Mouse (Mus musculus): ENCODE measurements around the gene Rbfox1.
A peak's percentile ranks its signal among the peaks of the same experiment; 100 is the strongest.

The Rbfox1 gene

GRCm38 (mm10) chr16:7036988-7037387 is 1151.8 kb downstream of the Rbfox1 start:
- DNase-seq (ENCODE audit: low spot score in 2 of 2), result no peak

DNA sequence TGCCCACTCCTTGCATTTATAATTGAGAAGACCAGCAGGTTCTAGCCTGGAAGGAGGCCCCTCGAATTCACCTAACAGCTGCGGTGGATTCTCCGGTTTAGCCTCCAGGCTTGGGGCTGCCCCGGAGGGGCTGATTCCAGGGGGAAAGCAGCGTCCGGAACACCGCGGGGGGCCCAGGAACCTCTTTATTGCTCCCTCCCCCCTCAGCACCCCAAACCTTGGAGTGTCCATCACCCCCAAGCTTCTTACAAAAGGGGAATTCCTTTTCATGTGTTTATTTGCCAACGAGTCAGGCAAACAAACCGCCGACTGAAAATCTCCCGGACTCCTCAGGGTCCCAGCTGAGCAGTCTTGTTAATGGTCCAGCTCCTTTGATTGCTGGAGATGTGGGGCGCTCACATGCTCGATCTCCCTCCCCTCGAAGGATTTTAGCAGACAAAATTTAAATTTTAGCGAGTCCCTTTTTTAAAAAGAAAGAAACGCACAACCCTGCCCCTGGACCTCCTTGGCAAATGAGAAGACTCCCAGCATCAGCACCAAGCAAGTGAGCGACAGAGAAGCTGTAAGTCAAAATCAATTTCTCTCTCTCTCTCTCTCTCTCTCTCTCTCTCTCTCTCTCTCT is 1153.6 kb downstream of the Rbfox1 start:
- DNase-seq (ENCODE audit: low spot score in 2 of 2), result no peak

DNA sequence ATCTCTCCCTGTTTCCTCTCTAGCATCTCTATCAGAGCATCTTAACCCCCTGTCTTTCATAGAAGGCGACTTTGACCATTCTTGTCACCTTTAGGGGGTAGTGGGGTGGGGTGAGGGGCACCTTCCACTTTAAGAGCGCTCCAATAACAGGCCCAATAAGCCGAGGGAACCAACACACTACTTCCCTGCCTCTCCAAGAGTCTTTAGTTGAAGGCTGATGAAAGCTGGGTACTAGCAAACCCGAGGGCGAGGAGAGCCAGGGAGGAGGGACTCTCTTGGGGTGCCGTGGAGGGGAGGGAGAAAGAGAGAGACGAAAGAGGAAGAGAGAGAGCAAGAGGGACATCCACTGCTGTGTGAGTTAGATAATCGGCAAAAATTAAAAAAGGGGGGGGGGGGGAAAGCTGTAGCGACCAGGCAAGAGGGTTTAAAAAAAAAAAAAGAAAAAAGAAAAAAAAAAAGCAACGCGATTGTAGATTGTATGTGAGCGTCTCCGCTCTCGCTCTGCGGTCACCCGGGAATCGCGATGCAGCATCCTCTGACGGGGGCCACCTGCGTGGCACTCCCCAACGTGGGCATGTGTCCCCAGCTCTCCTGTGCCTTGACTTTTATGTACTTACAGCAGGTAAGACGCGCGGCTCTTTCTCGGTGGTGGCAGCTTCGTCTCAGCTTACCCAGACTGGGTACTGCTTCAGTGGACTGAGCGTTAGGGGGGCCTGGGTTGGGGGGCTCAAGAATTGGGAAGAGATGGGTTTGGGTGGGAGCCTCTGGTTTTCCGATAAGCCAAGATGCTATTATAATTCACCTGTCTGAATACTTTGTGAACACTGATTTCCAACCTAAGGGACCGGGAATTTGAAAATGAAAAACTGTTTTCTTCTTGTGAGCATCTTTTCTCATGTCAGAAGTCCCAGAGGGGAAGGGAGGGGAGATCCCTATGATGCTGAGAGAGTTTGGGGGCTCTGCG is 1154.5 kb downstream of the Rbfox1 start:
- DNase-seq (ENCODE audit: low spot score in 2 of 2), result no peak

DNA sequence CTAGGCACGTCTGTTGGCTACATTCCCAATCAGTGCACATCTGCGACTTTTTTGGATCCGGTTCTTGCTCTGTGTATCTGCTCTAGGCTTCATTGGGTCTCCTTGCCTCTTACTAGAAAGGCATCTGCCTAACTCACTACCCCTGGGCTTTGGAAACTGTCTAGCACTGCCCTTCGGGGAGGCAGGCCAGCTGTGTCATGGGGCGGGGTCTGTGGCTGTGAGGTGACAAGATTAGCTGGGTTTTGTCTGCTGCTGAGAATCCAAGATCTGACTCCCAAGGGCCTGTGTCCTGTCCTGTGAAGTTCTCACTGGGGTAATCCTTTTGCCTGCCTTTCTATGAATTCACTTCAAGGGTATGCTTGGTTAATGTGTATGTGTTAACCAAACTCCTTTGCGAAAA is 1155.5 kb downstream of the Rbfox1 start:
- DNase-seq (ENCODE audit: low spot score in 2 of 2), result no peak

DNA sequence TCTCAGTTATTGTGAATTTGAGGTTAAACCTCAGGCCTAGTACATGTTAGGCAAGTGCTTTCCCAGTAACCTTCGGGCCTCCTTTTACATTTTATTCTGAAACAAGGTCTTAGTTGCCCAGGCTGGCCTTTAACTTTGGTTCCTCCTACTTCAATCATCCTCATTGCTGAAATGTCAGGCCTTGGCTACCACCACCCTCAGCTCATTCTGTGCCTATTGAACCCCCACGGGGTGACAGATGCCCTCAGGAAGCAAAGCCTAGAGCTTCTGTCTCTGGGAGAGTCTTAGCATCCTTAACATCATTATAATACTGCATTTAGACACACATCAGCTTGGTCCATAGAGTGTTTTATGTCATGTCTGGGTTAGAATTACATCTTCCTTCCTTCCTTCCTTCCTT is 1162.3 kb downstream of the Rbfox1 start:
- no peak for DNase-seq (ENCODE audit: low spot score in 2 of 2)

- DNase-seq (ENCODE audit: low spot score in 2 of 2), result peak in 1 of 2 experiments; percentile 42
Measured at GRCm38 (mm10) chr16:7049162-7049971, 1164.2 kb downstream of the Rbfox1 start.

DNA sequence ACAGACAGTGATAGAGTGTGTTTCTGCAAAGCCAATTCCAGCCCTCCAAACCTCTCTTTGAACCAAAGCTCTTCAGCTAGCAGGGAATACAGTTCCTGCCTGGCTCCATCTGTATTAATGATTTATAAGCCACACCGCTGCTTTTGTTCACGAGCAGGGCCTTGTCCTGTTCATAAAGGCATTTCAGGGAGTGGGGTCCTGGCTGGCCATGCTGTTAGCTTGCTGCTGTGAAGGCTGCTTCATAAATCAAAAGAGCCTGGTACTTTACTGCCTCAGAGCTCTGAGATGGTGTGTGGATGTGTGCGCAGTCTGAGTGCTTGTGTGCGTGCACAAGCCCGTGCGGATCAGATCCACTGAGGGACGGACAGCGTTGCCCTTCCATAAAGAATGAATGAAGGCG is 1165.8 kb downstream of the Rbfox1 start:
- no peak for DNase-seq (ENCODE audit: low spot score in 2 of 2)

GRCm38 (mm10) chr16:7051991-7052390 is 1166.8 kb downstream of the Rbfox1 start:
- no peak for DNase-seq (ENCODE audit: low spot score in 2 of 2)

GRCm38 (mm10) chr16:7052408-7052807 is 1167.3 kb downstream of the Rbfox1 start:
- DNase-seq (ENCODE audit: low spot score in 2 of 2), result no peak

- DNase-seq (ENCODE audit: low spot score in 2 of 2), result no peak
Measured at GRCm38 (mm10) chr16:7057789-7058188, 1172.6 kb downstream of the Rbfox1 start.

- DNase-seq (ENCODE audit: low spot score in 2 of 2), result no peak
Measured at GRCm38 (mm10) chr16:7058556-7058955, 1173.4 kb downstream of the Rbfox1 start.

GRCm38 (mm10) chr16:7059596-7059995 is 1174.4 kb downstream of the Rbfox1 start:
- DNase-seq (ENCODE audit: low spot score in 2 of 2), result no peak

DNA sequence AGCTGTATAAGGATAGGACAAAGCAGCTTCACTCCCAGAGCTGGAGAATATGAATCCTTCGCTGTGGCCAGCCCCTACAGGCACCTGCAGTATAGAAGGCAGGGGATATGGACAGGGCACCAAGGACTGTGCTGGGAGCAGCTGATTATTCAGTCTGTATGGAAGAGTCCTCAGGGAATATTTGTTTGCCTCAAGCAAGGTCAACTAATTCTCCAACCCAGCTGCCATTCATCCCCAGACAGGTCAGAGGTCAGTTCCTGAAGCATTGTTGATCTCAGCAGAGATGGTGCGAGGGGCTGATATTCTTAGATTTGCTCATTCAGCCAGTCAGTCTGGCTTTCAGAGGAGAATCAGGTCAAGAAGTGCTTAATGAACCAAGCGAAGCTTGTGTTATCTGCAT is 1175.7 kb downstream of the Rbfox1 start:
- DNase-seq (ENCODE audit: low spot score in 2 of 2), result no peak

GRCm38 (mm10) chr16:7062512-7062911 is 1177.4 kb downstream of the Rbfox1 start:
- no peak for DNase-seq (ENCODE audit: low spot score in 2 of 2)

DNA sequence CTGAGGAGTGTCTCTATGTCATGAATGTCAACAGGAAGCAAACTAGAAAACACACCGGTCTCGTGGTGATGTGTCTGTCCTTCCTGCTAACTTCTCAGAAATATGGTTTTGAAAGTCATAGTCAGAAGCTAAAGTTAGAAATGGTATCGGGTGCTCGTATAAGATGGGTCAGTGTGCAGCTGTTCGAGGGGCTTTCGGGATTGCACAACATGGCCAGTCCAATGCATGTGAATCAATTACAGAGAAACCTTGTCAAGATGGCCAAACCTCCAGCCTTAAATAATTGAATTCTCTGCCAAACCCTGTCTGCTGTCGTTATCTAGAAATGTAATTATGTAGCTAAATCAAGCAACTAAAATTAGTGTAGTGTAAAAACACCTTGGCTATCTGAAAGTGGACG is 1182.0 kb downstream of the Rbfox1 start:
- no peak for DNase-seq (ENCODE audit: low spot score in 2 of 2)

DNA sequence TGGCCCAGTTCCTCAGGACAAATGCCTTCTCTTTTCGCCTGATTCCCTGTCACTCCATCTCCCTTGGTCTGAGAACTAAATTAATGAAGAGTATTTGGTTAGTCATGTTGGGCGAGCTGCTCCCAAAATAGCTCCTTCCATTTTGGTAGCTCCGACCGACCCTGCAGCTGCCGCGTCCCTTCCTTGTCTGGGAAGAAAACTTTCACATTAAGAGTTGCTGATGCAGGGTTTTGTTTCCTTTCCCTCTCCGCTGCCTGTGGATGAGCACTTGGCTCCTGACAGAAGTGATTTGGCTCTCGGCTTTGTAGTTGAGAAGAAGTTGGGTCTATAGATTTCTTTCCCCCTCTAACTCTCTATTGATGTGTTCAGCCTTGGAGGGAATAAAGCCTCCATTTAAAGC is 1184.4 kb downstream of the Rbfox1 start:
- DNase-seq (ENCODE audit: low spot score in 2 of 2), result no peak

- no peak for DNase-seq (ENCODE audit: low spot score in 2 of 2)
Measured at GRCm38 (mm10) chr16:7074786-7075185, 1189.6 kb downstream of the Rbfox1 start.

GRCm38 (mm10) chr16:7075749-7076148 is 1190.6 kb downstream of the Rbfox1 start:
- no peak for DNase-seq (ENCODE audit: low spot score in 2 of 2)

- DNase-seq (ENCODE audit: low spot score in 2 of 2), result no peak
Measured at GRCm38 (mm10) chr16:7076305-7076704, 1191.2 kb downstream of the Rbfox1 start.

DNA sequence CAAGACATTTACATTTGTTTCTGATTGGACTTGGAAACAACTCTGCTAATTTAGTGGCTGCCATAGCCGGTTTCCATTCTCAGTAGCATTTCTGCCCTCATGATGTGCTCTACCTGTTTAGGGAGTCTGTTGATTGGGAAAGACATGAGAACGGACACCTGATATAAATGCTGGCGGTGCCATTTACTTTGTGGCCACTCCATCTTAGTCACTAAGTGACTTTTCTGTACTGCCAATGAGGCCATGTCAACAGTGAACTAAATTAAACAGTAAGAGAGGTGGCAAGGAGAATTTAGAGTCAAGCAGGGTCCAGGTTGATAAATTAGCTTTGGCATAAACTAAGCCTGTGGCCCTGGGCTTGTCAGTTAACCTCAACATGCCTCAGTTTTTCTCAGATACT is 1191.6 kb downstream of the Rbfox1 start:
- no peak for DNase-seq (ENCODE audit: low spot score in 2 of 2)

- DNase-seq (ENCODE audit: low spot score in 2 of 2), result no peak
Measured at GRCm38 (mm10) chr16:7081074-7081568, 1196.0 kb downstream of the Rbfox1 start.

DNA sequence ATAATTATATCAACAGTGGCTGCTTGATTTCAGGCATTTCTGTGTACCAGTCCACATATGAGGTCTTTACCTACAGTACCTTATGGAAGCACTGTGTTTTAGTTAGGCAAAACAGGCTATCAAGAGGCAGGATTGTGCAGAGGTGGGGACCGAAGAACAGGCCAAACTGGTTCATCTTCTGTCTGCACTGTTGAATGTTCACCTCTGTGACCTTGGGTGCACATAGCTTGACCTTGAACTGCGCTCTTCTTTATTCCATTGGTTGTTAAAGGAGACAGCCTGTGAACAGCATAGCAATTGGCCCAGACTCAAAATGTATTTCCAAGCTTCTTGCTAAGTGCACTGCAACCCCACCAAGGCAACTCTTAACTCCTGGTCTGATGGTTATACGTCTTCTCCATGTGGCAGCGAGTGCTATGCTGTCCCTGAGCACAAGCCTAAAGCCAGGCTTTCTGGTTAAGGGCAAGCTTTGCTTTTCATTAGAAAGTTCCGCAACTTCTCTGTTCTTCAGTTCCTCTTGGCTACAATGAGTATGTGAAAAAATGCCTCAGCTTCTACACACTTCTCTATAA is 1196.6 kb downstream of the Rbfox1 start:
- DNase-seq (ENCODE audit: low spot score in 2 of 2), result no peak
